Mouse (Mus musculus): ENCODE measurements around the gene Sgip1.

Gene Sgip1

DNA sequence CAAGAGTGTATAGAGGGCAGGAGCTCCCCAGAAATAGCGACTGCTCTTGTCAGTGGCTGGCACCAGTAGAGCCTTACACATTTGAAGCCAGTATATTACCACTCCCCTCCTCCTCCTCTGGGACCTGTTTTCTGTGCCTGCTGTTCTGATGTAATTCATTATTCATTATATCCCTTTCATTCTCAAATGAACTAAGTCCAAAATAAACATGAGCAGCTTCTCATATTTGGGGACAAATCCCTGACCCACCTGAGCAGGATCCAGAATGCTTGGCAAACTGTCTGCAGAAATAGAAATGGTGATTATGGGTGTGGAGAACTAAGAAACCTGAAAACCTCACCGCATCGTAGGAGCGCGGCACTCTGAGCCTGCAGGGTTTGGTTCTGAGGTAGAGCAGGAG is 228.5 kb downstream of the Sgip1 start:
- ATAC-seq (ENCODE audit: insufficient number of reproducible peaks, low FRiP score, low TSS enrichment), result no peak

- no peak for ATAC-seq (ENCODE audit: insufficient number of reproducible peaks, low FRiP score, low TSS enrichment)
These were observed 230.1 kb downstream of the Sgip1 start for GRCm38 (mm10) chr4:102971159-102971558.

- ATAC-seq (ENCODE audit: insufficient number of reproducible peaks, low FRiP score, low TSS enrichment), result no peak
These were observed 231.0 kb downstream of the Sgip1 start for GRCm38 (mm10) chr4:102972071-102972470.

- no peak for ATAC-seq (ENCODE audit: insufficient number of reproducible peaks, low FRiP score, low TSS enrichment)
These were observed 233.1 kb downstream of the Sgip1 start for GRCm38 (mm10) chr4:102974172-102974571.

DNA sequence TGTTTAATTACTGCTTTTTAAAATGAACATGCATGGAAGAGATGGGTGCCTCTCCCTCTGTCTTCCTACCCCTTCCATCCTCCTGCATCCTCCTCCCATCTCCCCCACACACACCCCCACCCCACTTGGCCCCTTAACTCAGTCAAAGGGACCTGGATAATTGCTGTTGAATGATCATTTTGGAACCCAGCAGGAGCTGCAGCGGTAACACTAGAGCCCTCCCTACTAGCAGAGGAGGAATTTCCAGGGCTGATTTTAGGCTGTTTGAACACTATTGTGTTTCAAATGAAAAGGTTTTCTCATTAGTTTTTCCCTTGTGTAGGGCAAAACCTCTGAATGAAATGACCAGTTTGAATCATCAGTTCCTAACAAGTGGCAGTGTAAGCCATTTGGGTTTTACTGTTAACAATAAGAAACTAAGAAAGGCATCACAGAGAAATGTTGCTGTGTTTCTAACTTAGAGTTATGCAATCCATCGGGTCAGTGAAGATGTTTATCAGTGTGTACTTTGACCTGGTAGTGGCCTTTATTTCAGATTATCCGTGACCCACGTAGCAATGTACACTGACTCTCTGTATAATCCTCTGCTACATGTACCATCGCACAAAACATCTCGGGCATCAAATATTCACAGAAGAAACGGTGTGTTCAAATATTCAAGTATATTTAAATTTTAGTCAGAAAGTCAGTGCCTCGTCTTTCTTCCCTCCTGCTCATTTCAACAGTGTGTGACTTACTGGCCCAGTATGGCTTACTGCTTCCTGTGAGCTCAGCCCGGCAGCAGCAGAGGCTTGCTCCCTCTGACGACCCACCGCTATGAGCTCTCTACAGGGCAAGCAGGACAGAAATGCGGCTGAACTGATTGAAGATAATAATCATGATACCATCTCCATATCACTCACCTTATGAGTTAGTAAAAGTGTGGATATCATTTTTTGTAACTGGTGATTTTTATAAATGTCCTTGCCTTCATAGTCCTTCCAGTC is 235.5 kb downstream of the Sgip1 start:
- ATAC-seq (ENCODE audit: insufficient number of reproducible peaks, low FRiP score, low TSS enrichment), result no peak

- ATAC-seq (ENCODE audit: insufficient number of reproducible peaks, low FRiP score, low TSS enrichment), result no peak
These were observed 236.8 kb downstream of the Sgip1 start for GRCm38 (mm10) chr4:102977778-102978321.

DNA sequence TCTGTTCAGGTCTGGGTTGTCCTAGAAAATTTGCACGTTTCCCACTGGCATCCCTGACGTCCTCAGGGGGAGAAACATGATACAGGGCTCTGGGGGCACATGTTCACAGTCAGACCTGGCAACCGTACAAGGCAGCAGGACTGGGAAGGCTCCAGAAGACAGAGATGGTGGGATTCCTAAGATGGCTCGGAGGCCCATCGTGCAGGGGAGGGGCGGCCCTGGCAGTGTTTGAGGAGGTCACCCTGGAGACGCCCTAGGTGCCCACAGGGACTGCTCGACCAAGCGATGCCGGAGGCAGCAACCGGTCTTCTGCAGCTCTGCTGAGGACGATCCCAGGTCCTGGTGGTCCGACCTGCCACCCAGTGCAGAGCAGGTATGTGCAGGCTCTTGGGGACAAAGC is 237.3 kb downstream of the Sgip1 start, which contains the start of gene Tctex1d1:
Gene Tctex1d1 (plus strand): TSS at position 167 of the 400 bp plus-strand sequence.
- peak; percentile 58 for ATAC-seq (ENCODE audit: insufficient number of reproducible peaks, low FRiP score, low TSS enrichment)

DNA sequence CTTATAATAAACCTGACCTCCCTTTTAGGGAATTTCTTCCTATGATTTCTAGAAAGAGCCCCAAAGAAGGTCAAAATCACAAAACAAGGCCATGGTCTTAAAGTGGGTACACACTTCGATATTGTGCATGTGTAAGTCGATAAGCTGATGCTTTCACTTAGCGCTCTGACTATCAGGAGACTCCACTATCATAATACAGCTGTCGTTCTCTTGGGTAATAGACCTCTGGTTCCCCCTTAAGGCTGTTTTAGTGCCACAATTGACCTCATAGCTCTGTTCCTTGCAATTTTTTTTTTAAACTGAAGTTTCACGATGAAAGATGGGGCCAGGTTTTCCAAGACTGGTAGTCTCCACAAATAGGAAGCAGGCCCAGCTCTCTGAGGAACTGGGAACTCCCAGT is 238.3 kb downstream of the Sgip1 start:
- no peak for ATAC-seq (ENCODE audit: insufficient number of reproducible peaks, low FRiP score, low TSS enrichment)

- no peak for ATAC-seq (ENCODE audit: insufficient number of reproducible peaks, low FRiP score, low TSS enrichment)
These were observed 240.6 kb downstream of the Sgip1 start for GRCm38 (mm10) chr4:102981709-102982108.

GRCm38 (mm10) chr4:102986173-102986572 is 245.1 kb downstream of the Sgip1 start:
- no peak for ATAC-seq (ENCODE audit: insufficient number of reproducible peaks, low FRiP score, low TSS enrichment)

DNA sequence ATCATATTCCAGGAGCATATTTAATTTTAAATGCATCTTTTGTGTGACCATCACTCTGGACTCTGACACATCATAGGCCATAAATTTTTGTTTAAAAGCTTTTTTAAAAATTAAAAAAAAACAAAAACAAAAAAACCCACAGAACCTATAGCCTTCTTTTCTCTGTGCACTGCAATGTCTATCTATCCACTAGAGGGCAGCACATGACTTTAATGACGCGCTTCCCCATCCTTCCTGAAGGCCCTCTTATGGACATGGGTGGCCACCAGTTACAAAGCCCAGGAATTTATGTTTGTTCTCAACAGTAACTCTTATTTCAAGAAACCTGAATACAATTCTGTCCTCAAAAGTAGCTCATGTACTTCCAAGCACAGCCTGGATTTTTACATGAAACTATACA is 245.8 kb downstream of the Sgip1 start:
- peak; percentile 81; the same call in 1 of the 2 replicates for ATAC-seq (ENCODE audit: insufficient number of reproducible peaks, low FRiP score, low TSS enrichment)

DNA sequence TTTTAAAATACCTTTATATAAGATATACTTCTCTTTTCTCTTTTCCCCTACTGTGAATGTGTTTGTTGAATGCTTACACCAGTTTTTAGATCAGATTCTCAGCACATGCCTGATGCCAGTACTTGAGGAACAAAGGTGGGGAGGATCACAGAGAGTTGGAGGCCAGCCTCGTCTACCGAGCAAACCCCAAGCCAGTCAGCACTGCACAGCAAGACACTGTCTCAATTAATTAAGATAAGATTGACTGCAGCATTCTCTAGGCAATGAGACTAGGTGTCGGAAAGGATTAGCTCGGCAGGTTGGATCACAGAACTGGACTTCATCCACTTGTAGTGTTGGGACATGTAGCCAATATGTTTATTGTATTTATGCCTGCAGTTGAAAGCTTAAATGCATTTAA is 246.2 kb downstream of the Sgip1 start:
- no peak for ATAC-seq (ENCODE audit: insufficient number of reproducible peaks, low FRiP score, low TSS enrichment)

- no peak for ATAC-seq (ENCODE audit: insufficient number of reproducible peaks, low FRiP score, low TSS enrichment)
These were observed 246.7 kb downstream of the Sgip1 start for GRCm38 (mm10) chr4:102987756-102988155.

GRCm38 (mm10) chr4:102988526-102988925 is 247.4 kb downstream of the Sgip1 start:
- ATAC-seq (ENCODE audit: insufficient number of reproducible peaks, low FRiP score, low TSS enrichment), result no peak

GRCm38 (mm10) chr4:102989391-102989790 is 248.3 kb downstream of the Sgip1 start:
- ATAC-seq (ENCODE audit: insufficient number of reproducible peaks, low FRiP score, low TSS enrichment), result no peak

- no peak for ATAC-seq (ENCODE audit: insufficient number of reproducible peaks, low FRiP score, low TSS enrichment)
These were observed 248.9 kb downstream of the Sgip1 start for GRCm38 (mm10) chr4:102990016-102990415.

DNA sequence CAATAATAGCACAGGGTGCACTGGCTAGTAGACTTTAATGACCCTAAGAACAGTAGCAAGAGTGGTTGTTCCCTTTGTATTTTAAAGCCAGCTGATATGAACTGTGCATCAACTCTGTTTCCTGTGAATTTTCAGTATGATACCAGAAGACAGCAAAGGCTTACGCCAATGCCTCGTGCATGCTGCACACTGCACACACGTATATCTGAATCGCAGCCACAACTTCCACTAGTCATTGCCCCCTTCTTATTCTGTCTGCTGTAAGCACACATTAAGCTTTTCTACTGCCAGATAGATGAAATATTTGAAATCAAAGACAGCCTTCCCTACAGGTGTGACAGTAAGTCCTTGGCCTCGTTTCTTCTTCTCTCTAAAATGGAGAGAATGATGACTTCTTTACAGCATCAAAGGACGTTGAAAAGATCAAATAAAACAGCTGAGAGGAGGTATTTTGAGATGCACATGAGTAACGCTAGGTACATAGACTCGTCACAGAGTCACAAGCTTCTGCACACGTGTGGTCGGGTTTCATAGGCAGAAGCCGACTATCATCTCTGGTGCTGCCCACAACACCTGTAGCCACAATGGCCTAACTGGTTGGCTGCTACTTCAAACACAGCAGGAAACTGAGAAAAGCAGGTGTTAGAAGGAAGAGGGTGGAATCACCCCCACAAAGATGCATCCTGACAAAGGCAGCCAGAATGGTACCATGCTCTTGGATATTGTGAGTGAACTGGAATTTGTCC is 249.7 kb downstream of the Sgip1 start:
- no peak for ATAC-seq (ENCODE audit: insufficient number of reproducible peaks, low FRiP score, low TSS enrichment)

- no peak for ATAC-seq (ENCODE audit: insufficient number of reproducible peaks, low FRiP score, low TSS enrichment)
These were observed 250.6 kb downstream of the Sgip1 start for GRCm38 (mm10) chr4:102991685-102992084.

- no peak for ATAC-seq (ENCODE audit: insufficient number of reproducible peaks, low FRiP score, low TSS enrichment)
These were observed 263.6 kb downstream of the Sgip1 start for GRCm38 (mm10) chr4:103004681-103005080.

DNA sequence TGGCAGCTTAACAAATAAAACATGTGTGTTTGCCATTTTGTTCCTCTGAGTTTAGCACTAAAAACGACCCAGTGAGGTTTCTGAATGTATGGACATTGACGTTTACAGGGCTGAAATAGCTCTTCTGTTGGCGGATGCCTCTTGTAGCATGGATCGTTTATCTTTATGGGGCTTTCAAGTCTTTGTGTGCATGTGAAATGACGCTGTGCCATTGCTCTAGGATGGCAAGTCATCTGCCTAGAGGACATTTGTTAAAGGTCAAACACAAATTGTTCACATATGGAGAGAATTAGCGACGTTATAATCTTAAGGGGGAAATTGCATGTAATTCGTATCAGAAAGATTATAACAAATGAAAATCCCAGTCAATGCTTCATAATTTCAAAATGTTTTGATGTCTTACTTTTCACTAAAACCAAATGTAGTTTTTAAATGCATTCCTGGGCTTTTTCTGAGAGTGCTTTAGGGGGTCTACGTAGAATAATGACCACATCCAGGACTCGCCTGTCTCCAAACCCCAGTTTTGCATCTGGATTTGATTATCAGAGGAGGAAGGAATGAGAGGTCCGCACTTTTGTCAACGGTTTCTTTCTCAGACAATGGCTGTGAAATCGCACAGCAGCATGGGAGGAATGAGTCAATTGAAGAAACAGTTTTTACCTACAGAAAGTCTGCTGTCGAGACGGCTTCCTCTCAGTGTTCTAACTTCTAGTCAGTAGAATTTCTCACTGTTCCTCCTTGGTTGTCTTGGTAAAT is 264.3 kb downstream of the Sgip1 start:
- ATAC-seq (ENCODE audit: insufficient number of reproducible peaks, low FRiP score, low TSS enrichment), result no peak

All from cerebellum, adult (tissue).